20 mouse cellular contexts compared by ENCODE assay signal in the genomic region with DNA sequence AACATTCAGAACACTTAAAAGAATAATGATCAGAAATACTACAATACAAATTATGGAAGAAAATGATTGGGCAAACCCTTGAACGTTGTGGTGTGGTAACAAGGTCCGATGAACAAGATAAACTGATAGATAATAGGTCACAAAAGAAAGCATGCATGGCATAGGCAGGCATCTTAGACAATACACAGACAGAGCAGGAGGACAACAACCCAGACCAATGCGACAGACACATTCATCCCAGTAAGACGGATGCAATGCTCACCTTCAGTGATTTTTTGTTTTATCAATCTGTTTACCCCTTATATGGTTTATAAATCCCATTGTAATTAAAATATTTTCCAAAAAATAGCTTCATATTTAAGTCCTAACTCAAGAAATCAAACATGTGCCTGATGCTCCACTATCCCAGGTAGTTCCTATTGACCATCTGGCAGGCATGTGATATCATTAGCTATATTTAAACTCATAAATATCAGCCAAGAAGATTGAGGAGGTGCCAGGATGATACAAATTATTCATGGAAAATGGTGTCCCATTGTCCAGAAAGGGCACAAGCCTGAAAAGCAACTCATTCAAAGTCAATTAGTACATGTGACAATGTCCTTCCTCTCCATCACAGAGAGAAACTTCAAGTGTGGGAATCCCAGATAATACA.
DNase-seq lines count a peak whose midpoint lies in the region; ATAC-seq and TF ChIP-seq lines count a peak whose summit lies in the region.
"Had no signal": no experiment of that assay in that cellular context is flagged by ENCODE, and none has a peak within 500 bp of the region (broad histone marks: within the 10 kb centered on the region; RNA-seq: fewer than 3 reads in every experiment).

No protein-coding gene starts in this region.

- no peak for ATAC-seq in megakaryocyte-erythroid progenitor cell, adult 5-6 weeks (replicated peaks; ENCODE audit: low FRiP score, low TSS enrichment, poor library complexity, severe bottlenecking)
- ATAC-seq: forebrain, embryonic 14.5 days; intestine, embryonic 16.5 days had no signal

- H3K4me3 ChIP-seq in left cerebral cortex, adult 2 months, result no peak overlapping the region
- H3K4me3 ChIP-seq: embryonic facial prominence, embryonic 15.5 days; erythroblast, embryonic 14.5 days; forebrain, embryonic 10.5 days; heart, embryonic 12.5 days; hindbrain, embryonic 15.5 days had no signal

- intact Hi-C loops in left cerebral cortex, adult 2 months (cut with DNase I), result no loop called here

- H3K27ac ChIP-seq in left cerebral cortex, adult 2 months, result no peak overlapping the region
- H3K27ac ChIP-seq: embryonic facial prominence, embryonic 15.5 days; forebrain, embryonic 10.5 days; hindbrain, embryonic 15.5 days had no signal

- no peak for TF ChIP-seq CTCF in left cerebral cortex, adult 2 months (IDR thresholded peaks at IDR 0.05)

- peak; percentile 37 for DNase-seq in cerebellum, adult 11 months
- peak; percentile 54 to 59 for DNase-seq in cerebellum, adult 18-20 months
- DNase-seq in cerebellum, adult 9-11 months, result peak; percentile 75
- DNase-seq in cerebellum, postnatal 36 days, result peak; percentile 11 to 62
- no peak for DNase-seq in layer of hippocampus, postnatal 10 days (ENCODE audit: low spot score in 2 of 2)
- no peak for DNase-seq in left cerebral cortex, adult 2 months (ENCODE audit: extremely low spot score in 1 of 2, low spot score in 2 of 2)
- DNase-seq: adrenal gland, adult 2 months; adrenal gland, postnatal 25 days; embryo, embryonic 11 days; gastrocnemius, postnatal 36 days; heart, adult 18-20 months; kidney, adult 2 months had no signal

Comparison
In these comparisons a context has a peak if more than half of its experiments do, and no peak if none do; other contexts are left out.
1. DNase-seq: peak in cerebellum, adult 11 months (single experiment), cerebellum, adult 18-20 months (2 of 2), cerebellum, adult 9-11 months (single experiment) and cerebellum, postnatal 36 days (2 of 2); none in layer of hippocampus, postnatal 10 days (0 of 2) and left cerebral cortex, adult 2 months (0 of 2).